Mouse (Mus musculus) cerebellum, adult (tissue): ENCODE measurements around the gene Xlr5a.
"Not testable (repeated sequence)": the region's sequence is repeated elsewhere in the genome, so short reads cannot be mapped to it uniquely, and the experiment has no call there.

Experiments
- ATAC-seq: cut with Nextera tagmentation; 2 replicates; pipeline ENCODE4 v1.9.2; 2017; ENCODE audit warnings: mild to moderate bottlenecking, moderate library complexity, mixed read lengths; ENCODE audit not compliant: insufficient number of reproducible peaks, low FRiP score, low TSS enrichment

Xlr5a gene

GRCm38 (mm10) chrX:73292876-73293275 is at the start of gene Xlr5a, which contains the start of gene Xlr5c:
TSS of gene Xlr5a (minus strand) at chrX:73292976.
TSS of gene Xlr5c (minus strand) at chrX:73292976.
- ATAC-seq: not testable (repeated sequence)

DNA sequence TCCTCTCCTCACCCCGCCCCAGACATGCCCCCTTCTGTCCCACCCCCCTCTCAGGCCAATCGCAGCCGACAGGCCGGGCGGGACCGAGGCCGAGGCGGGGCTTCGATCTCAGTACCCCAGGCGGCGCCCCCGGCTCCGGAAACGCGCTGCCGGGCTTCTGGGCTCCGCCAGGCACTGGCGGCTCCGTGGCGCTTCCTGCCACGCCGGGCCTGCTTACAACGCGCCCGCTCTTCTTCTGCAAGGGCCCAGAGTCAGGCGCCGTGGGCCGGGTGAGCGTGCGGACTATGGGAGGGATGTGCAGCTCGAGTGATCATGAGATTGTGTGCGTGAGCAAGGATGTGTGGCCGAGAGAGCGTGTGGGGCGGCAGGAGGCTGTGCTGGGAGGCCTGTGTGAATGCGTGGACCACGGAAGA is 49.7 kb upstream of the Xlr5a start, which contains the start of gene Zfp275:
TSS of gene Zfp275 (plus strand) at position 139 of the 413 bp plus-strand sequence.
- ATAC-seq: peak; percentile 91

DNA sequence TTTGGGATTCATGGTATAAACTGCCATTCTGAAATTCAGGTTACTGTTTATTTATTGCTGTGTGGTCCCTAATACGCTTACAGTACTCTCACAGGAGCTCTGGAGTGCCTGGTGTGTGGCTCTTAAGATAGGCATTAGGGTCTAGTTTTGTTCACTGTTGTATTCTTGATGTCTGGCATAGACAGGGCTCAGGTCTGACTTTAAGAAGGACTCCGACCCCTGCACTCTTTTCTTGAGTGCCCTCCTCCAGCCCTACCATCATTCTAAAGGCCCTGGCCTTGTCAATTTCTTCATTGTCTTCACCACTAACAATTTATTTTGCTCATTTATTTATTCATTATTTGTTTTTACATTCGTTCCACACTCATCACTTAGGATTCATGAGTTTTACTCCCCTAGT is 49.3 kb upstream of the Xlr5a start:
- no peak for ATAC-seq

- no peak for ATAC-seq
Measured at GRCm38 (mm10) chrX:73341473-73341872, 48.7 kb upstream of the Xlr5a start.

- ATAC-seq: no peak
Measured at GRCm38 (mm10) chrX:73336740-73337139, 44.0 kb upstream of the Xlr5a start, which contains the start of gene Gm45015. TSS of gene Gm45015 (minus strand) at chrX:73336840.

GRCm38 (mm10) chrX:73333548-73333947 is 40.8 kb upstream of the Xlr5a start:
- ATAC-seq: no peak

DNA sequence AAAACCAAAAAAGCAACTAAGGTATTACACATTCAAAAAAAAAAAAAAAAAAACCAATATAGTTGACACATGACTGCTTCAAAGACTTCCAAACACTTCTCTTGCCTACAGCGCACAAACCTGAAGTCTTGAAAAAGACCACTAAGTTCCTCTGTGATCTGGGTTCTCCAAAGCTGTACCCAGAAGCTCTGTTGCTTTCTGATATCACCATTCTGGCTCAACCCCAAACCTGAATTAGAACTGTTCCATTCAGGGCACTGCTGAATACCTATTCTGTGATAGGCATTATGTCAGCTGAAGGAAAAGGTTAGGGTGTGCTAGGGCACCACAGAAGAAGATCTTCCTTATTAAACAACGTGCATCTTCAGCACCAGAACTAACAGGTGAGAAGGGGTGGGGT is 34.4 kb upstream of the Xlr5a start:
- ATAC-seq: no peak

DNA sequence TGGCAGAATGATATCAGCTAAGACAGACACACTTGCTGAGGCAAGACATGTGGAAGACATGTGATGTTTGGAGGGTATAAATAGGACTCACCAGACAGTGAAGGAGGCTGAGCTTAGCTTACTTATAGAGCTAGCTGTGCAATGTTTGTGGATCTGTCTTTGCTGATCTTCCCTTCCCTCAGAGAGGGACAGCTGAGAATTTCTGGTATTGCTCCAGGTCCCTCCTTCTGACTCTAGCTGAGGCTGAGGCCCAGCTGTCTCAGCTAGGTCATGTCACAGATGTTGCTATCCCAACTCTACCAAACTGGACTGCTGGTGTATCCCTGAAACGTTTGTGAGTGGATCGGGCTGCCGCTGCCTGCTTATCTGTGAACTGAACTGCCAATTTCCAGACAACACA is 28.3 kb upstream of the Xlr5a start:
- ATAC-seq: no peak

DNA sequence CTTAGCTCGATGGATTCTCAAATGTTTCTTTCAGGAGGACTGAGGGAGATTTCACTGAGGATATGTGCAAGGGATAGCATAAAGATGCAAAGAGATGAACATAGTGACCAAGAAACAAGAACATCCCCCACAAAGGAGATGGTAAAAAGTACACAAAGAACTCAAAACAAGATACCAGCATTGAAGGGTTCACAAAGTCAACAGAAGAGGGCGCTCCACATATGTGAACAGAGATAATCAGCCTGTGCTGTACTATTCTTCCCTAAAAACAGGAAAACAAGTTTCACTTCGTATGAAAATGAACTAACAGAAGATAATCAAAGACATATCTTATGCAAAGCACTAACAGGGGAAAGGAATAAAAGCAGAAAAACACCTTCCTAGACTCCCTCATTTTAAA is 19.7 kb upstream of the Xlr5a start:
- no peak for ATAC-seq

DNA sequence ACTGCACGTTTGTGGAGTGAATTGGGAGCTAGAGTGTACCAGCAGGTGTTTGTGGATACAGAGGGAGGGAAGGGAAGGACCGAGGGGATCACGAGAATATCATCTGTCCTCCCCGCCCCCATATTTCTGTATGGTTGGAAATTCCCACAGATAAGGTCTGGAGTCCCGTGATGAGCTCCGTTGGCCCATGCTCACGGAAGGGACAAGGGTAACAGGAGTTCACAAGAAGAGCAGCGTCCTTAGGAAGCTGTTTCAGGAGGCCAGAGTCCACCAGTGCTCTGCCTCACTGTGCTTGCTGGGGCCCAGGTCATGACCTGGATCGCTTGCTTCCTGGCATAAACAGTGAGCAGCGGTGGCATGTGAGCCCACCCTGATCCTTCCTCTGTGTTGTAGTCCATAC is 3.0 kb upstream of the Xlr5a start:
- not testable (repeated sequence) for ATAC-seq

- ATAC-seq: not testable (repeated sequence)
Measured at GRCm38 (mm10) chrX:73265270-73265669, 27.5 kb downstream of the Xlr5a start, which contains the start of gene Xlr3c. TSS of gene Xlr3c (minus strand) at chrX:73265390.

DNA sequence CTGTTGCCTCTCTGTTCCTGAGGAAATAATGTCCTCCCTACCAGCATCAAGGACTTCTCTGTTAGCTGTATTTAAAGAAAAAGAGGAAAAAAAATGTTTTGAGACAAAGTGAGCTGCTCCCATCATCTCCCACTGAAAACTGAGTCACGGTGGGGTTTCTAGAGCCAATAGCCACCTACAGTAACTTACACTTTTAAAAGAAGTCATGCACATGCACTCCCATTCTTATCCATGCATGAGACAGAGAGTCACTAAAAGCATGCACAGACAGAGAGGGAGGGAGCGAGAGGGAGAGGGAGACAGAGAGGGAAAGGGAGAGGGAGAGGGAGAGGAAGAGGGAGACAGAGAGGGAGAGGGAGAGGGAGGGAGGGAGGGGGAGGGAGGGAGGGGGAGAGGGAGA is 30.3 kb downstream of the Xlr5a start:
- ATAC-seq: not testable (repeated sequence)

GRCm38 (mm10) chrX:73242821-73243325 is 49.9 kb downstream of the Xlr5a start, which contains the start of gene Xlr4c:
TSS of gene Xlr4c (minus strand) at chrX:73243130.
- ATAC-seq: not testable (repeated sequence)

DNA sequence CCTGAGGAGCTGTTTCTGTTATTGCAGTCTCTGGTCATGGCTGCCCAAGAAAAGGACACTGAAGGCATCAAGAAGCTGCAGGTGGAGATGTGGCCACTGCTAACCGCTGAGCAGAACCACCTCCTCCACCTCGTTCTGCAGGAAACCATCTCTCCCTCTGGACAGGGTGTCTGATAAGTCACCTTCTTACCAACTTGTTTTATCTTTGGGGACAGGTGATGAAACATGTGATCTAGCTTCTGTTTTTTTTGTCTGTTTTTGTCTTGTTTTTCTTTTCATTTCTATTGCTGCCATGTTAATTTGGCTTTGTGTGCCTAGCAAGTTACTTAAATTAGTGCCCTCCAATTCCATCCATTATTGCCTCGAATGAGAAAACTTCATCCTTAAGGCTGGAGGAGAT is 63.5 kb downstream of the Xlr5a start:
- ATAC-seq: no peak

DNA sequence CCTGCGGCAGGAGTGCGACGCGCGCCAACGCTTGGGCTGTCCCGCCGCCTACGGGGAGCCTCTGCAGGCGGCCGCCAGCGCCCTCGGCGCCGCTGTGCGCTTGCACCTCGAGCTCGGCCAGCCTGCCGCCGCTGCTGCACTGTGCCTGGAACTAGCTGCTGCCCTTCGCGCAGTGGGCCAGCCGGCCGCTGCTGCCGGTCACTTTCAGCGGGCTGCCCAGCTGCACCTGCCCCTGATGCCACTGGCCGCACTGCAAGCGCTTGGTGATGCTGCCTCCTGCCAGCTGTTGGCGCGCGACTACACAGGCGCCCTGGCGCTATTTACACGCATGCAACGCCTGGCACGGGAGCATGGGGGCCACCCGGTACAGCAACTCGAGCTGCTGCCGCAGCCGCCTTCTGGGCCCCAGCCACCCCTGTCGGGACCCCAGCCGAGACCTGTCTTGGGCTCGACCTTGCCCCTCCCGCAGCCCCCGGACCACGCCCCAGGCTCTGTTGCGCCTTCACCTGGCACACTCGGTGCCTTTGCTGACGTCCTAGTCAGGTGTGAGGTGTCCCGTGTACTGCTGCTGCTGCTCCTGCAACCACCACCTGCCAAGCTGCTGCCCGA is 64.1 kb downstream of the Xlr5a start:
- peak; percentile 64; the same call in 1 of the 2 replicates for ATAC-seq

DNA sequence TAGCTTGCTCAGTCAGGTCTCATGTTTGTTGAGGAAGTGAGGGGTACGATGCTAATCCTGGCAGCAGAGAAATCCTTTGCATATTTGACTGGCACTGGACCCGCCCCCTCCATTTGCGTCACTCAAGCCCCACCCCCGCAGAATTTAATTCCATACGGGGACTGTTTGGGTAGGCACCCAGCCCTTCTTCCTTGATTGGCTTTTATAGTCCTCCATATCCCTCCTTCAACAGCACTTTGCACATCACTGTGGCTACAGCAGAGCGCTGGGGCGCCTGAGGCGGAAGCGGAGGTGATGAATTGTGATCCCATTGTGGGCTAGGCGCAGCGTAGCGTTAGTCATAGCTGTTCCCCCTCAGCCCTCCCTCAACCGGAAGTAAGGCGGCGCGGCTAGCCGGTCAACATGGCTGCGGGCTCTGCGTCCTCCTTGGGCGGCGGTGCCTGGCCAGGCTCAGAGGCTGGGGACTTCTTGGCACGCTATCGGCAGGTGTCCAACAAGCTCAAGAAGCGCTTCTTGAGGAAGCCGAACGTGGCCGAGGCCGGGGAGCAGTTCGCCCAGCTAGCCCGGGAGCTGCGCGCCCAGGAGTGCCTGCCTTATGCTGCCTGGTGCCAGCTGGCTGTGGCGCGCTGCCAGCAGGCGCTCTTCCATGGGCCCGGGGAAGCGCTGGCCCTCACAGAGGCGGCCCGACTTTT is 64.7 kb downstream of the Xlr5a start, which contains the start of gene F8a:
TSS of gene F8a (plus strand) at position 378 of the 692 bp plus-strand sequence.
- ATAC-seq: peak; percentile 95

- no peak for ATAC-seq
Measured at GRCm38 (mm10) chrX:73225365-73225764, 67.4 kb downstream of the Xlr5a start.

DNA sequence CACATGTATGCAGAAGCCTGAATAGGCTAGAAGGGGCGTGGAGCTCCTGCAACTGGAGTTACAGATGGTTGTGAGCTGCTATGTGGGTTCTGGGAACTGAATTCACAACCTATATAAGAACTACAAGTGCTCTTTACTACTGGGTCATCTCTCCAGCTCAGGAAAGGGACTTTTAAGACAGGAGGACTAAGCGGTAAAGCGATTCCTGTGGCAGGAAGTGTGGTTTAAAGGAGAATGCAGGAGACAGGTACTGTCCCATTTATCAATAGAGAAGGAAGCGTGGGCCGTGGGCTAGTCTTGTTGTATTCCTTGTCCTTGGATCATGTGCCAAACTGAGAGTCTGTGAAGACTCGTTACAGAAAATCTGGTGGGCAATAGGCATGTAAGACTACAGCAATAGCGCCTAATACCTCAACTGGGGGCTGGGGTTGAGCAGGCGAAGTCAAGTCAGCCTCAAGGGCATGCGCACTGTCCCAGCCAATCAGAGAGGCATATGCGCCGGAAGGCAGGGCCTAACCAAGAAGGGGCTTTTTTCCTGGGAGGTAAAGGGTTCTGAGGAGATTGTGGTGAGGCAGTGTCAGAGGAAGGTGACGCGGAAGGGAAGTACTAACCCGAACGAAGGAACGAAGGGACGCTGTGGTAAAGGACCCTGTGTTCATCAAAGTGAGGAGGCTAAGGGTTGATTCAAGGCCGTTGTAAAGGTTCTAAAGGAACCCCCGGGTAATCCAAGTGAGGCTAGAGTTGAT is 78.8 kb downstream of the Xlr5a start, which contains the start of gene Xlr4b:
TSS of gene Xlr4b (plus strand) at position 515 of the 746 bp plus-strand sequence.
- ATAC-seq: not testable (repeated sequence)

DNA sequence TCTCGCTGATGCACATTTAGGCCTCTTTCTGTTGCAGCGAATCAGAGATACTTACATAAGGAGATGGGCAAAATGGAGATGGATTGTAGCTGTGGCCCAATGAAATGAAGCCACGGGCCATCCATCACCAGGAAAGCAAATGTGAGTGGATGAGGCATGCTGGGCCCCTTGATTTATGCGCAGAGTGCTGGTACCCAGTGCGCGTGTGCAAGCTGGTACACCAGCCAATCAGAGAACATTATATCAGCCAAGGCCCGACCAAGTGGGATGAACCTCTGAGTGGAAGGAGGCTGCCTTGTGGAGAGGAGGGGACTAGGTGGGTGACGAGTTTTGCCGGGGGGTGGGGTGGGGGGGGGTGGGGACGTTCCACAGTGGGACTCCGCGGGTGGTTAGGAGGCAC is 100.8 kb downstream of the Xlr5a start, which contains the start of gene Xlr3b:
TSS of gene Xlr3b (plus strand) at position 274 of the 400 bp plus-strand sequence.
- not testable (repeated sequence) for ATAC-seq

DNA sequence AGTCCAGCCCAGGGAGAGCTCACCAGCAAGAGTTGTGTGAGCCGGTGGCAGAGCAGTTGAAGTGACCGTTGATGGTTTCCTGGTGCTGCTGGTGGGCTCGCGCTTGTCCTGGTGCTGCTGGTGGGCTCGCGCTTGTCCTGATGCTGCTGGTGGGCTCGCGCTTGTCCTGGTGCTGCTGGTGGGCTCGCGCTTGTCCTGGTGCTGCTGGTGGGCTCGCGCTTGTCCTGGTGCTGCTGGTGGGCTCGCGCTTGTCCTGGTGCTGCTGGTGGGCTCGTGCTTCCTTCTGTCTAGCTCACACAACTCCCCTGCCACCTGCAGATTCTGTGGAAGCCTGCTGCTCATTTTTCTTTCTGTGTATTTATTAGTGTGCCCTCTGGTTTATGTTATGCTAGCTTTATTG is 115.9 kb downstream of the Xlr5a start, which contains the start of gene Spin2d:
TSS of gene Spin2d (minus strand) at position 101 of the 400 bp plus-strand sequence.
- ATAC-seq: not testable (repeated sequence)
